Mouse (Mus musculus) neural tube, embryonic 11.5 days (tissue): Measurements from ENCODE around the gene Sbds. TPM values are rescaled to one million over a fixed set of nuclear protein-coding genes. Genes with fewer than 3 reads are reported as not detected.

Experiments used
- ATAC-seq: fragments of 200-750 bp; cut with Nextera tagmentation; 2 replicates; pipeline ENCODE4 v1.8.0; 2017; ENCODE audit warnings: moderate number of reproducible peaks, mild to moderate bottlenecking, moderate TSS enrichment, moderate library complexity; ENCODE audit not compliant: insufficient read depth, low FRiP score, low TSS enrichment
- DNase-seq: peaks from one replicate; pipeline ENCODE4 v3.0.0-alpha.2; 2015; ENCODE audit warnings: low spot score
- H3K27ac ChIP-seq: fragments of 300-500 bp; sonication (generic); 2 replicates; pipeline ENCODE4 v1.5.1; 2014; ENCODE audit warnings: low read depth, mild to moderate bottlenecking, low read length
- H3K27me3 ChIP-seq: fragments of 300-500 bp; sonication (generic); 2 replicates; pipeline ENCODE4 v1.6.1; 2014; ENCODE audit warnings: mild to moderate bottlenecking, low read length, mixed read lengths; ENCODE audit not compliant: control insufficient read depth, insufficient read depth
- H3K36me3 ChIP-seq: fragments of 300-500 bp; sonication (generic); 2 replicates; pipeline ENCODE4 v1.6.1; 2014; ENCODE audit warnings: mild to moderate bottlenecking, low read length, moderate library complexity, mixed read lengths; ENCODE audit not compliant: control insufficient read depth, insufficient read depth
- H3K4me1 ChIP-seq: fragments of 300-500 bp; sonication (generic); 2 replicates; pipeline ENCODE4 v1.6.1; 2014; ENCODE audit warnings: low read length, mixed read lengths; ENCODE audit not compliant: control insufficient read depth, insufficient read depth
- H3K4me2 ChIP-seq: fragments of 300-500 bp; sonication (generic); 2 replicates; pipeline ENCODE4 v1.6.1; 2014; ENCODE audit warnings: low read depth, mild to moderate bottlenecking, moderate library complexity
- H3K4me3 ChIP-seq: fragments of 300-500 bp; sonication (generic); 2 replicates; pipeline ENCODE4 v1.5.1; 2014; ENCODE audit warnings: low read depth, low read length
- H3K9ac ChIP-seq: fragments of 300-500 bp; sonication (generic); 2 replicates; pipeline ENCODE4 v1.6.1; 2014; ENCODE audit warnings: mild to moderate bottlenecking, low read length
- H3K9me3 ChIP-seq: fragments of 300-500 bp; sonication (generic); 2 replicates; pipeline ENCODE4 v1.6.1; 2016; ENCODE audit warnings: low read length; ENCODE audit not compliant: control insufficient read depth
- WGBS: fragments of 180-500 bp; shearing (Covaris S2); extraction: QIAGEN DNeasy Blood & Tissue Kit; methylation state at CpG from one replicate; pipeline ENCODE4 v1.1.7; 2014; 5-methylcytosine and 5-hydroxymethylcytosine counted together
- polyA plus RNA-seq: library from polyadenylated mRNA; unstranded; fragments of >200 nt; fragmentation: Nextera tagmentation; extraction: Ambion mirVana; gene quantifications from 2 replicates; pipeline ENCODE4 v1.2.1, GENCODE M21; 2014

Sbds gene
- polyA plus RNA-seq, 1 experiment from 2014 or later: 71.3 TPM

GRCm38 (mm10) chr5:130290775-130291174, 35.4 kb upstream of the Sbds start:
- DNase-seq (no peak), ATAC-seq (no peak)
- H3K9ac ChIP-seq: no peak overlapping the region
- no peak overlapping the region for H3K4me3 ChIP-seq
- WGBS: 93% methylated on average over 12 of the region's 12 CpGs
- H3K27ac ChIP-seq: no peak overlapping the region
- H3K36me3 ChIP-seq: peaks cover 2% of the 10 kb centered on the region; the same call in 1 of the 2 replicates
- H3K4me2 ChIP-seq: no peak overlapping the region
- no peaks in the 10 kb centered on the region for H3K9me3 ChIP-seq
- no peaks in the 10 kb centered on the region for H3K4me1 ChIP-seq
- H3K27me3 ChIP-seq: no peaks in the 10 kb centered on the region

GRCm38 (mm10) chr5:130290242-130290641, 34.9 kb upstream of the Sbds start:
- no peak for DNase-seq
- no peak overlapping the region for H3K9ac ChIP-seq
- no peak overlapping the region for H3K4me2 ChIP-seq
- H3K27ac ChIP-seq: no peak overlapping the region
- H3K27me3 ChIP-seq: no peaks in the 10 kb centered on the region
- H3K36me3 ChIP-seq: peaks cover 2% of the 10 kb centered on the region; the same call in 1 of the 2 replicates
- ATAC-seq: no peak
- 96% methylated on average over 6 of the region's 6 CpGs for whole genome bisulfite sequencing
- H3K9me3 ChIP-seq: no peaks in the 10 kb centered on the region
- H3K4me1 ChIP-seq: no peaks in the 10 kb centered on the region
- no peak overlapping the region for H3K4me3 ChIP-seq

DNA sequence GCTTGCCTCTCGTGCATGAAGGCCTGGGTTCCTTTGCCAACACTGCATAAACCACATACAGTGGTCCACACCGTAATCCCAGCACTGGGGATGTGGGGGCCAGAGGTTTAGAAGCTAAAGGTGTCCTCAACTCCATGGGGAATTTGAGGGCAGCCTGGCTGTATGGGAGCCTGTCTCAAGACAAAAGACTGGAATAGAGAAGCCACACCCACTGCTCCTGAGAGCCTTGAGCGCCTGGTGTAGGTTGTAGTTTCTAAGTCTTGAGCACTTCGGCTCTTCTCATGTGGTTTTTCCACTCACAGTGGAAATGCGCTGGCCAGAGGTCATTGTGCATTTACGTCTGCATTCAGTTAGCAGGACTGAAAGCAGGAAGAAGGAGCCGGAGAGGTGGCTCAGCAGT, 32.8 kb upstream of the Sbds start:
- WGBS: 92% methylated on average over 7 of the region's 7 CpGs
- H3K36me3 ChIP-seq: peaks cover 6% of the 10 kb centered on the region

GRCm38 (mm10) chr5:130283079-130283732, 27.9 kb upstream of the Sbds start:
- peaks cover 9% of the 10 kb centered on the region; the same call in 1 of the 2 replicates for H3K36me3 ChIP-seq
- no peak overlapping the region for H3K27ac ChIP-seq
- WGBS: 95% methylated on average over 9 of the region's 9 CpGs

More for the DNA sequence above, 32.8 kb upstream of the Sbds start:
- no peak overlapping the region for H3K4me3 ChIP-seq
- no peak overlapping the region for H3K4me2 ChIP-seq
- no peak overlapping the region for H3K27ac ChIP-seq
- H3K4me1 ChIP-seq: no peaks in the 10 kb centered on the region
- no peak overlapping the region for H3K9ac ChIP-seq
- H3K27me3 ChIP-seq: no peaks in the 10 kb centered on the region
- no peak for ATAC-seq
- DNase-seq: no peak
- no peaks in the 10 kb centered on the region for H3K9me3 ChIP-seq

GRCm38 (mm10) chr5:130278011-130278472, 22.7 kb upstream of the Sbds start:
- Histone ChIP-seq H3K4me1 (no peaks in the 10 kb centered on the region), H3K27me3 (no peaks in the 10 kb centered on the region), H3K9me3 (no peaks in the 10 kb centered on the region), H3K9ac (no peak overlapping the region), H3K27ac (no peak overlapping the region), H3K4me2 (no peak overlapping the region), H3K36me3 (peaks cover 10% of the 10 kb centered on the region; the same call in 1 of the 2 replicates), H3K4me3 (no peak overlapping the region)
- 86% methylated on average over 7 of the region's 7 CpGs for WGBS
- DNase-seq (no peak), ATAC-seq (no peak)

More at GRCm38 (mm10) chr5:130283079-130283732, 27.9 kb upstream of the Sbds start:
- no peaks in the 10 kb centered on the region for H3K9me3 ChIP-seq
- H3K4me3 ChIP-seq: no peak overlapping the region
- no peak for DNase-seq
- ATAC-seq: no peak
- no peak overlapping the region for H3K9ac ChIP-seq
- no peaks in the 10 kb centered on the region for H3K4me1 ChIP-seq
- H3K4me2 ChIP-seq: no peak overlapping the region
- no peaks in the 10 kb centered on the region for H3K27me3 ChIP-seq

DNA sequence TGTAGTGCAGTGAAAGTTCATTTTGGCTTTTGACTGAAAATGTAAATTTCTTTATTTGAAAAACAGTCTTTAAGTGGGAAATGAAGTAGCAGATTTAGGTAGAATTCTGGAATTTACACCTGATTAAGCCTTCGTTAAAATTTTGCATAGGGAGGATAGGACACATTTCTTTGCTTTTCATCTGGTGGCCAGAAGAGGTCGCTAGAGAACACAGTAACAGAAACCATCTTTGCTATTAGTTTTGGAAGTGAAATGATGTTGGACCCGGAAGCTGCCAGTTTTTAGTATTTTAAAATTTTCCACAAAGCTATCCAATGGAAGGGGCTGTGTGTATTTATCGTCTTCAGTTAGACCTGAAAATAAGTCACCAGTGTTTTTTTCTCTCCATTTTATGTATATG, 20.2 kb upstream of the Sbds start:
- H3K27ac ChIP-seq: no peak overlapping the region
- no peak overlapping the region for H3K9ac ChIP-seq
- 59% methylated on average over 4 of the region's 4 CpGs for WGBS
- peak; percentile 29 for DNase-seq
- no peak for ATAC-seq
- no peaks in the 10 kb centered on the region for H3K9me3 ChIP-seq
- no peaks in the 10 kb centered on the region for H3K4me1 ChIP-seq
- H3K36me3 ChIP-seq: peaks cover 9% of the 10 kb centered on the region
- H3K4me3 ChIP-seq: no peak overlapping the region
- H3K4me2 ChIP-seq: no peak overlapping the region
- no peaks in the 10 kb centered on the region for H3K27me3 ChIP-seq

DNA sequence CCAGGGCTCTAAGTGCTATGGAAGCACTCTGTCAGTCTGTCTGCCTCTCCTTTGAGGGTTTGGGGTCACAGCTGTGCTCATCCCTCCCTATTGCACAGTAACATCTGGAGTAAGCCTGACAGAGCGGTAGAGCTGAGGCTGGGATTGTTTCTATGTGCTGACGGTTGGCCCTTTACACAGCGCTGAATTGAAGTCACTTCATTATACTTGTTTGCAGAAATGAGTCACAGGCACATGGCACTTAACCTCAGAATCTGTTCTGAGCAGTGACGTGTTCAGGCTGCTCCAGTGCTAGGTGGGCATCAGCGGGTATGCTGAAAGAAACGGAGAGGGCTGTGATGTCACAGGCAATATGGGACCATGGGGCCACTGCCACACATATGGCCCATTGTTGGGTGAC, 17.7 kb upstream of the Sbds start:
- Histone ChIP-seq H3K27me3 (no peaks in the 10 kb centered on the region), H3K9me3 (no peaks in the 10 kb centered on the region), H3K27ac (no peak overlapping the region), H3K4me3 (no peak overlapping the region), H3K36me3 (peaks cover 13% of the 10 kb centered on the region), H3K4me2 (no peak overlapping the region), H3K9ac (no peak overlapping the region), H3K4me1 (no peaks in the 10 kb centered on the region)
- ATAC-seq (no peak), DNase-seq (no peak)
- 92% methylated on average over 6 of the region's 6 CpGs for WGBS

- ATAC-seq (no peak), DNase-seq (no peak)
- peaks cover 16% of the 10 kb centered on the region for H3K36me3 ChIP-seq
These were observed 17.0 kb upstream of the Sbds start for GRCm38 (mm10) chr5:130272344-130272743.

DNA sequence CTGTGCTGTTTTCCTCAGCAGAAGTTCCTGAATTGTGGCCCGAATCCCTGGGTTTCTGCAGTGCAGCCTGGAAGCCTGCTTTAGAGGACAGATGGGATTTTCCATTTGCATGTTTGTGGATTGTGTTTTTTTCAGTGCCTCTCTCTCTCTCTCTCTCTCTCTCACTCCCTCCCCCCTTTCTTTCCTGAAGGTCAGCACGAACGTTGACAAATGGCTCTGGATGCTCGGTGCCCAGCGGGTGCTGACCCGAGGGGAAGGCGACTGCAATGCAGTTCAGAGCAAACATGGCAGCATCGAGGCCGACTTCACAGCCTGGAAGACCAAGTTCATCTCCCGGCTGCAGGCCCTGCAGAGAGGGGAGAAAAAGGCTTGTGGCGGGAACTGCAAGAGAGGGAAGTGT, 13.6 kb upstream of the Sbds start:
- WGBS: 91% methylated on average over 11 of the region's 11 CpGs
- no peaks in the 10 kb centered on the region for H3K9me3 ChIP-seq
- no peak overlapping the region for H3K9ac ChIP-seq
- no peaks in the 10 kb centered on the region for H3K27me3 ChIP-seq
- DNase-seq (no peak), ATAC-seq (no peak)
- no peak overlapping the region for H3K4me3 ChIP-seq
- no peaks in the 10 kb centered on the region for H3K4me1 ChIP-seq
- H3K4me2 ChIP-seq: no peak overlapping the region
- no peak overlapping the region for H3K27ac ChIP-seq
- peaks cover 19% of the 10 kb centered on the region for H3K36me3 ChIP-seq

More at GRCm38 (mm10) chr5:130272344-130272743, 17.0 kb upstream of the Sbds start:
- no peak overlapping the region for H3K9ac ChIP-seq
- no peaks in the 10 kb centered on the region for H3K27me3 ChIP-seq
- no peak overlapping the region for H3K4me2 ChIP-seq
- 90% methylated on average over 1 of the region's 1 CpGs for WGBS
- no peaks in the 10 kb centered on the region for H3K4me1 ChIP-seq
- H3K27ac ChIP-seq: no peak overlapping the region
- H3K4me3 ChIP-seq: no peak overlapping the region
- no peaks in the 10 kb centered on the region for H3K9me3 ChIP-seq
